Mouse (Mus musculus) kidney, embryonic 14.5 days (tissue): ENCODE measurements around the gene AC124108.1. TPM values are rescaled to one million over a fixed set of nuclear protein-coding genes. Genes with fewer than 3 reads are reported as not detected.
A peak's percentile ranks its signal among the peaks of the same experiment; 100 is the strongest.

Experiments used
- ATAC-seq: fragments of 200-750 bp; cut with Nextera tagmentation; 2 replicates; pipeline ENCODE4 v1.8.0; 2017; ENCODE audit warnings: moderate number of reproducible peaks, mild to moderate bottlenecking, moderate TSS enrichment, moderate library complexity; ENCODE audit not compliant: low FRiP score, low TSS enrichment
- H3K27ac ChIP-seq: fragments of 300-500 bp; sonication (generic); 2 replicates; pipeline ENCODE4 v1.5.1; 2014; ENCODE audit warnings: low read depth, mild to moderate bottlenecking, low read length, moderate library complexity, mixed read lengths
- H3K27me3 ChIP-seq: fragments of 300-500 bp; sonication (generic); 2 replicates; pipeline ENCODE4 v1.6.1; 2014; ENCODE audit warnings: mild to moderate bottlenecking, low read length; ENCODE audit not compliant: control insufficient read depth, insufficient read depth
- H3K36me3 ChIP-seq: fragments of 300-500 bp; sonication (generic); 2 replicates; pipeline ENCODE4 v1.6.1; 2014; ENCODE audit warnings: low read length, mixed read lengths; ENCODE audit not compliant: control insufficient read depth, insufficient read depth
- H3K4me1 ChIP-seq: fragments of 300-500 bp; sonication (generic); 2 replicates; pipeline ENCODE4 v1.6.1; 2014; ENCODE audit warnings: low read length, mixed read lengths; ENCODE audit not compliant: control insufficient read depth, insufficient read depth
- H3K4me2 ChIP-seq: fragments of 300-500 bp; sonication (generic); replicated peaks from 2 replicates; pipeline ENCODE4 v1.6.1; 2014; ENCODE audit warnings: low read depth, mild to moderate bottlenecking, low read length
- H3K4me3 ChIP-seq: fragments of 300-500 bp; sonication (generic); 2 replicates; pipeline ENCODE4 v1.5.1; 2014; ENCODE audit warnings: mild to moderate bottlenecking, low read length
- H3K9ac ChIP-seq: fragments of 300-500 bp; sonication (generic); 2 replicates; pipeline ENCODE4 v1.6.1; 2014; ENCODE audit warnings: low read depth, mild to moderate bottlenecking, low read length, moderate library complexity
- H3K9me3 ChIP-seq: fragments of 300-500 bp; sonication (generic); 2 replicates; pipeline ENCODE4 v1.6.1; 2016; ENCODE audit warnings: low read length; ENCODE audit not compliant: control insufficient read depth
- WGBS: fragments of 180-500 bp; shearing (Covaris S2); extraction: QIAGEN DNeasy Blood & Tissue Kit; methylation state at CpG from one replicate; pipeline ENCODE4 v1.1.7; 2014; 5-methylcytosine and 5-hydroxymethylcytosine counted together
- polyA plus RNA-seq: library from polyadenylated mRNA; unstranded; fragments of >200 nt; fragmentation: Nextera tagmentation; extraction: Ambion mirVana; gene quantifications from 2 replicates; pipeline ENCODE4 v1.2.1, GENCODE M21; 2014

AC124108.1 gene
- polyA plus RNA-seq, 1 experiment from 2014 or later: 0.05 TPM

DNA sequence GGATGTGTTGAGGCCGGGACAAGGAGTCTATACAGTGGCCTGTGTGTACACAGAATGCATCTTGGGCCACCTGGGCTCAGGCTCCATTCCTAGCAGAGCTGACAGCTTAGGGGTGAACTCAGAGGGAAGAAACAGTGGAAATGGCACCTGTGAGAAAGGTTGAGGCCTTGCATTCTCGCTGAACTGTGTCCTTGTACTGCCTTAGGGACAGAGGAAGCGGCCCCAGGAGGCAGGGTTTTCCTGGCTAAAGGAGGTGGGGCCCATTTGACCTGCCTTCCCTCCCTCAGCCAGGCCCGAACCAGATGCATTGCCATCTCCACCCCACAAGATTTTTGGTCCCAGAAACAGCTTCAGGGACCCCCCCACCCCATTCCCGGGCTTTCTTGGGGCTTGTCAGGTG lies 4.4 kb downstream of the AC124108.1 start:
- Histone ChIP-seq H3K4me3 (no peak overlapping the region), H3K36me3 (no peaks in the 10 kb centered on the region), H3K4me1 (peaks cover 15% of the 10 kb centered on the region), H3K27ac (no peak overlapping the region), H3K27me3 (peaks cover 37% of the 10 kb centered on the region), H3K9ac (no peak overlapping the region), H3K9me3 (no peaks in the 10 kb centered on the region), H3K4me2 (no peak overlapping the region)
- 36% methylated on average over 5 of the region's 5 CpGs for WGBS
- no peak for ATAC-seq

DNA sequence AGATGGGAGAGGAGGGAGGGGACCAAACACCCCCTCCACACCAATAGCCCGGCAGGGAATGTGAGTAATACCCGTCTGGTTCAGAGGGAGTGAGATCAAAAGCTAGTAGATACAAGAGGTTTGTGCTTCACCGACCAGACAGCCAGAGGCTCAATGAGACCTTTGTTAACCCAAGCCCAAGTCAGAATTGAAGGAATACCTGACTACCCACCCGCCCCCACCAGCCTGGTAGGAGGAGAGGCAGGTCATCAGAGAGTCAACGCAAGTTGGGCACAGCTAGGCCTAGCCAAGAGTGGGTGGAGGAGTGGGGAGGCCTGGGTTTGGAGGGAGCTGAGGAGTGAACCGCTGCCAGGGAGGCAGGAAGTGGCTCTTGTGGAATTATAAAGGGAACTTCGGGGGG lies 5.1 kb downstream of the AC124108.1 start:
- Histone ChIP-seq H3K4me2 (no peak overlapping the region), H3K36me3 (no peaks in the 10 kb centered on the region), H3K4me1 (peaks cover 11% of the 10 kb centered on the region; the same call in 1 of the 2 replicates), H3K27me3 (peaks cover 30% of the 10 kb centered on the region), H3K27ac (no peak overlapping the region; the same call in 1 of the 2 replicates), H3K9ac (no peak overlapping the region), H3K9me3 (no peaks in the 10 kb centered on the region), H3K4me3 (no peak overlapping the region)
- WGBS: 12% methylated on average over 7 of the region's 7 CpGs
- ATAC-seq: no peak

DNA sequence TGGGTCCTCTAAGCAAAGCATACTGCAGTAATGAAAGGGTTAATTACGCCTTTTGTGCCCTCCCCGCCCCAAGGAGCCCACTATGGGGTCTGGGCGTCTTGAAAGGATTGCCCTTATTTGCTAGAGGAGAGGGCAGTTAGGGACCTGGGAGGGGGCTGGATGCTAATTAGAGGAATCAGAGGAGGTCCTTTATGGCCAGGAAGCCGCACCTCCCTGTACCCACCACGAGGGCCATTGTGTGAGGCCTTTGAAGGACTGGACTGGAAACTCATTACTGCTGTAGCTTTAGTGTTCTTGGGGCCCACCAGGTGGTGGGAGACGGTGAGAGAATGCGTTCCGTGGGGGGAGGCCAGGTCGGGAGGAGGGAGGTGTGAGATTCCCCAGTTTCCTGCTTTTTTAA lies 6.4 kb downstream of the AC124108.1 start:
- Histone ChIP-seq H3K4me1 (no peaks in the 10 kb centered on the region), H3K4me2 (no peak overlapping the region), H3K27ac (no peak overlapping the region), H3K27me3 (peaks cover 17% of the 10 kb centered on the region), H3K36me3 (no peaks in the 10 kb centered on the region), H3K9ac (no peak overlapping the region), H3K4me3 (no peak overlapping the region), H3K9me3 (no peaks in the 10 kb centered on the region)
- WGBS: 11% methylated on average over 9 of the region's 9 CpGs
- ATAC-seq: no peak

DNA sequence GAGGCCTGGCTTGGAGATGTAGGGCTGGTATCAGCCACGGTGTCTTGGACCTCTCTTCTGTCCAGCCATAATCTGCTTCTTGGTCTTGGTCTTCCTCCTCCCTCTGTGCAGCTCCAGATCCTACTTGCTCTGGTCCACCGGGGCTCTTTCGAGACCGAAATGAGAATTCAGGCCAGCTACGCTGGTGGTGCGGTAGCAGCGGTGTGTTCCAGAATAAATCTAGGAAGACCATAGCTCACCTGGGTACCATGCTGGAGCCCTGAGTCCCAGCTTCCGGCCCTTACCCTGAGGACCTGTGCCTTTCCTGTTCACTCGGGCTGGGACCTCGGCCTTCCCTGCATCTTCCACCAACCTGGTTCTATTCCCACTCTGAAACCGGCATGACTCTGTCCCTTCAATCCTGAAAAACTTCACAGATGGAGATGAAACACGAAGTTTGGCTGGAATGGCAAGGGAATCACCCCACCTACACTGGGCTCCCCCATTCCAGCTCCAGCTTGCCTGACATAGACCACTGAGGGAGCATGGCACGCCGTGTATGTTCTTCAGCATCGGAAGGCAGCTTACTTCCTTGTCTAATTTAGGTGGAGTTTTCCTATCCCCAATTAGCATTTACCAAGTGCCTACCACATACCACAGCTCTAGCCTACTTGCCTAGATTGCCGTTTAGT lies 7.3 kb downstream of the AC124108.1 start:
- H3K9me3 ChIP-seq: no peaks in the 10 kb centered on the region
- 67% methylated on average over 16 of the region's 16 CpGs for WGBS
- no peak overlapping the region for H3K4me2 ChIP-seq
- peaks cover 11% of the 10 kb centered on the region; the same call in 1 of the 2 replicates for H3K27me3 ChIP-seq
- no peak for ATAC-seq
- H3K27ac ChIP-seq: no peak overlapping the region
- no peak overlapping the region for H3K9ac ChIP-seq
- no peaks in the 10 kb centered on the region for H3K36me3 ChIP-seq
- no peaks in the 10 kb centered on the region for H3K4me1 ChIP-seq
- no peak overlapping the region for H3K4me3 ChIP-seq

- Histone ChIP-seq H3K9ac (no peak overlapping the region), H3K4me1 (no peaks in the 10 kb centered on the region), H3K27me3 (peaks cover 11% of the 10 kb centered on the region; the same call in 1 of the 2 replicates), H3K27ac (no peak overlapping the region), H3K36me3 (no peaks in the 10 kb centered on the region), H3K4me3 (no peak overlapping the region), H3K9me3 (no peaks in the 10 kb centered on the region), H3K4me2 (no peak overlapping the region)
- 67% methylated on average over 6 of the region's 6 CpGs for WGBS
- no peak for ATAC-seq
Measured at GRCm38 (mm10) chr1:132199244-132199643, 8.0 kb downstream of the AC124108.1 start.

DNA sequence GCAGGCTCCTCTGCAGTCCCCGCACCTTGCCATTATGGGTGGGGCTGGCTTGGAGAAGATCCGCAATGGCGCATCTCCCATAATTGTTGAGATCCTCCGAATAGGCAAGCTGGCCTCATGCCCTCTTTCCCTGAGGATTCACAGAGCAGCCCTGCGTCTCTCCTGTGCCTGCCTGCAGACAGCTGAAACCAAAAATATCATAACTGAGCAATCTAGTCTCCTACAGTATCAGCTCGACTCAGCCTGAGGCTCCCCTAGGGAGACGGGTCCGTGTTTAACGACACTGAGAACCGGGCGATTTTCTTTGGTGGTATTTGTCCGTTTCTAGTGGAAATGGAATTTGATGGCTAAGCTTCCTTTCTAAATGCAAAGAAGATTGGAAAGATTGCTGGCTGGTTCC lies 8.7 kb downstream of the AC124108.1 start:
- Histone ChIP-seq H3K9ac (no peak overlapping the region), H3K27ac (no peak overlapping the region), H3K36me3 (no peaks in the 10 kb centered on the region), H3K27me3 (peaks cover 11% of the 10 kb centered on the region; the same call in 1 of the 2 replicates), H3K9me3 (no peaks in the 10 kb centered on the region), H3K4me3 (no peak overlapping the region), H3K4me1 (no peaks in the 10 kb centered on the region), H3K4me2 (peak overlapping the region; percentile 4; the same call in 1 of the 2 replicates)
- 20% methylated on average over 12 of the region's 12 CpGs for WGBS
- no peak for ATAC-seq

GRCm38 (mm10) chr1:132200562-132201510 lies 9.6 kb downstream of the AC124108.1 start:
- Histone ChIP-seq H3K27ac (no peak overlapping the region), H3K27me3 (peaks cover 11% of the 10 kb centered on the region; the same call in 1 of the 2 replicates), H3K9ac (no peak overlapping the region), H3K4me1 (no peaks in the 10 kb centered on the region), H3K9me3 (no peaks in the 10 kb centered on the region), H3K4me2 (no peak overlapping the region), H3K36me3 (no peaks in the 10 kb centered on the region), H3K4me3 (no peak overlapping the region)
- ATAC-seq: peak; percentile 10; the same call in 1 of the 2 replicates
- WGBS: 19% methylated on average over 11 of the region's 11 CpGs

DNA sequence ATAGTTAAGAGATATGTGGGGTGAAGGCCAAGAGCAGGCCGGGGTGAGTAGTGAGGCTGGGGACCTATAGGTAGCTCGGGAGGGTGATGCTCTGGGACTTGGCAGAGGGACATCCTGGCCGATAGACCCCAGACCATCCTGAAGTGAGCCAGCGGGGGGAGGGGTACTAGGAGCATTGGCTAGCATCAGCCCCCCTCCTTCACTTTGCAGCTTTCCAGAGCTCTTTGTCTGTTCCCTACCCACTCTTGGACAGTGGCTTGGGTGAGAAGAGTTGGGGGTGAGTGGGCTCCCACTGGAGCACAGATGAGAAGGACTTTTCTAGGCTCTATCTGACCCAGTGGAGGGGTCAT lies 10.2 kb downstream of the AC124108.1 start:
- Histone ChIP-seq H3K9ac (no peak overlapping the region), H3K4me2 (no peak overlapping the region), H3K4me3 (no peak overlapping the region), H3K4me1 (no peaks in the 10 kb centered on the region), H3K27ac (no peak overlapping the region), H3K36me3 (no peaks in the 10 kb centered on the region), H3K9me3 (no peaks in the 10 kb centered on the region), H3K27me3 (peaks cover 11% of the 10 kb centered on the region; the same call in 1 of the 2 replicates)
- ATAC-seq: no peak
- 34% methylated on average over 4 of the region's 4 CpGs for WGBS

GRCm38 (mm10) chr1:132201936-132202335 lies 10.7 kb downstream of the AC124108.1 start:
- Histone ChIP-seq H3K4me3 (no peak overlapping the region), H3K36me3 (no peaks in the 10 kb centered on the region), H3K4me1 (no peaks in the 10 kb centered on the region), H3K27ac (no peak overlapping the region), H3K9ac (no peak overlapping the region), H3K4me2 (no peak overlapping the region), H3K9me3 (no peaks in the 10 kb centered on the region), H3K27me3 (peaks cover 11% of the 10 kb centered on the region; the same call in 1 of the 2 replicates)
- WGBS: 64% methylated on average over 2 of the region's 2 CpGs
- no peak for ATAC-seq
